Mouse (Mus musculus): ENCODE results near the gene Cep128. TPM values are rescaled to one million over a fixed set of nuclear protein-coding genes. Genes with fewer than 3 reads are reported as not detected.
A peak's percentile ranks its signal among the peaks of the same experiment; 100 is the strongest.

Gene Cep128
- total RNA-seq, 4 experiments from 2014 or later, result 6.6 to 10.5 (median 9.0) TPM

- no peak for DNase-seq (ENCODE audit: low spot score in 2 of 2)
Measured at GRCm38 (mm10) chr12:90975429-90975828, 408.8 kb downstream of the Cep128 start.

DNA sequence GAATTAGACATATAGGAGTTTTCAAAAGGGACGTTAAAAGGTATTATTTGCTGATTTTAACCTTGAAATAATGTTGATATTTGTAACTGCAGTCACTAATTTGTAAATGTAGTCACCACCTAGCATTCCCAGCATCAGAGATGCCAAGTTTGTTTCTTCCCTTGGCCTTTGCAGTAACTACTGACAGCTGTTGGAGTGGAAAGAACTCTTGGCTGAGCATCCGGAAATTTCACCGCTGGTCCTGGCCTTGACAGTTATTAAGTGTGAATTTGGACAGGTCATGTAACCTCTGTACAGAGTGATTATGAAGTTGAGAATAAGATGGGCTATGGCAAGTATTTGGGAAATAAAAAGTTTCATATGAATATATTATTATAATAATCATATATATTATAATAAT is 413.1 kb downstream of the Cep128 start:
- no peak for DNase-seq (ENCODE audit: low spot score in 2 of 2)

DNA sequence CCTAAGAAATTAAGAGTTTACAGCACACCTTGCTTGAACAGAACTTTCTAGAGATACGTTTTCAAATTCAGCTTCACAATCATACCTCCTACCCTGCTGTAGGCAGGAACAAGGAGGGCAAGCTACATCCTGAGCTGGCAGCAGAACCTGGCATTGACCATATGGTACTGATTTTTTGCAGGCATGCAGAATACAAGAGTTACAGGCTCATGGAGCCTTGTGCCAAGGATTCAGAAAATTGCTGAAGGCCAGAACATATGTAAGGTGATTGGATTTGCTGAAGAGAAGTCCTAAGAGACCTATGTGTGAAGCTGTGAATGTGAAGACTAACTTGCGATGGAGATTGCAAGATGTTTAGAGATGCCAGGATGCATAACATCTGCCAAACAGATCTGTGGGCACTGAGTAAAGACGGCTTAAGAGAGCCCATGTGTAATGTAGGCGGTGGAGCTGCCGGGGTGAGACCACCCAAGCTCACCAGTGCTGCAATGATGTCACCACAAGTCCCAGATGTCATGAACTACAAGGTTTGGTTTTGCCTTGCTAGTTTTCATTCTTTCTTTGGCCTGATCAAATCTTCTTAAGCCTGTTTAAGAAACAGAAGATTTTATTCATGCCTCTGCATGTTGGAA is 422.7 kb downstream of the Cep128 start:
- DNase-seq (ENCODE audit: low spot score in 2 of 2), result peak in 1 of 2 experiments; percentile 6

- peak in 1 of 2 experiments; percentile 6 for DNase-seq (ENCODE audit: low spot score in 2 of 2)
Measured at GRCm38 (mm10) chr12:90954740-90955473, 429.3 kb downstream of the Cep128 start.

Small RNAs within 50 kb of the gene (microRNA-seq; reads per million reads assigned to microRNA genes)
- 0 reads per million in 2 experiments for gene Gm44370

Other genes with a start within 250 kb of the Cep128 start
- gene Tshr, start 154 bp upstream of the Cep128 start, total RNA-seq (2022), result under 1 TPM; 0.17 to 0.53 (median 0.27) TPM
- 10 to 100 TPM; 51.9 to 57.1 (median 53.2) TPM for gene Gtf2a1, start 206.1 kb upstream of the Cep128 start, total RNA-seq (2022)